Mouse (Mus musculus): ENCODE measurements around the gene Susd1. TPM values are rescaled to one million over a fixed set of nuclear protein-coding genes. Genes with fewer than 3 reads are reported as not detected.

Gene Susd1
- 8.4 and 11.4 TPM in 2 replicates for polyA plus RNA-seq (2015; fragmentation: Nextera tagmentation; extraction: Ambion mirVana)

- peak; percentile 79 for DNase-seq (ENCODE audit: low spot score)
These were observed at the start of gene Susd1 for GRCm38 (mm10) chr4:59437990-59438854. TSS of gene Susd1 (minus strand) at chr4:59438633.

DNA sequence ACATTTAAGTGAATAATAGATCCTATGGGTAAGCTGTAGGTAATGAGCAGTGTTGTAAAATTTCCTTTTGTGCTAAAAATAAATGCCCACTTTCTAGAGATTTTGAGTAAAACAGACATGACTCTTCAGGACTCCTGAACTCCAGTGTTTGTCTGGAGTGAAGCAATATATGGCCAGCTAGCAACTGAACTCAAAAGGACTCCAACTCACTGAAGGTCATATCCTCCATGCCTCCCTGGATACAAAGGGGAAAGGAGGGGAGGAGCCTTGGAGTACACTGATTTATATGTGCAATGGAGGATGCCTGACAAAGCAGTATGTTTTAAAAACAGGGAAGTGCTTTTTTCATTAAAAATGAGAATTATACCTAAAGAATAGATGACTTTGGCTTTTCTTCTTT, 32.9 kb upstream of the Susd1 start:
- no peak for DNase-seq (ENCODE audit: low spot score)

- no peak for DNase-seq (ENCODE audit: low spot score)
These were observed 27.0 kb upstream of the Susd1 start for GRCm38 (mm10) chr4:59465449-59465848.

- DNase-seq (ENCODE audit: low spot score), result peak; percentile 35
These were observed 26.2 kb upstream of the Susd1 start for GRCm38 (mm10) chr4:59464661-59465060.

DNA sequence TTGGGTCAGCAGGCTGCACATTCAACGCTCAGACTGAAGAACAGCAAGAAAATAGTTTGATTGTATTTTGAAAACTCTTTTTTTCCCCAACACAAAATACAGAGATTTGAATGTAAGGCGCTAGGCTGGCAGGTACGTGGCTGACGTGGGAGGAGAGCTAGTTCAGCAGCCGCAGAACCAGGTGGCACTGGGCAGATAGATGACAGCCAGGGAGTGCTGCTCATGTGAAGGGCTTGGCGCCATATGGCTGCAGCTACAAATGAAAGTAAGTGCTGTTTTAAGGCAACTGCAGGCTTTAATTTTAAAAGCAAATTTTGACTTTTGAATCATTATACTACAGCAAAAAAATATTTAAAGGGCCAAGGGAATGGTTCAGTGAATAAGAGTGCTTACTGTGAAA, 24.1 kb upstream of the Susd1 start:
- no peak for DNase-seq (ENCODE audit: low spot score)

DNA sequence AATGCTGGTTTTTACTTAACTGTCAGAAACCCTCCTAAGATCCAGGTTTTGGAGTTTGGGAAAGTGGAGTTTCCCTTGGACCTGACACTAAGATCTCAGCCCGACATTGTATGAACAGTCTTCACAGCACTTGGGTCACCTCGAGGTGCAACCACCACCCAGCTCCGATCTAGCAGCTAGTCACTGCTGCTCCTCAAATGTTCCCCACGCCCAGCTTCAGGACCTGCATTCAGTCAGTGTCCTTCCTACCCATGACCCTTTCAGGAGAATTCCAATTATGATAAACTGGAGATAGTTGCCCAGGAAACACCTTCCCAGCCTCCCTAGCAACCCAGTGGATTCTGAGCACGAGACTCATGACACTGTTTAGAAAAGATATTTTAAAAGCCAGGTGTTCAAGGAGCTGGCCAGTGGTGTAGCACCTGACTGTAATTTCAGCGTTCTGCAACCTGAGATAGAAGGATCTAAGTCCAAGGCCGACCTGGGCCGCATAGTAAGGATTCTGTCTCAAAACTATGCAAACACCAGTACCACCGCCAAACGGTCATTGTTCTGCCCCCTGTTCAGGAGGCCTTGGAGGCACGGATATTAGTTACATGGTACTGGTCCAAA, 22.8 kb upstream of the Susd1 start:
- no peak for DNase-seq (ENCODE audit: low spot score)

- no peak for DNase-seq (ENCODE audit: low spot score)
These were observed 21.0 kb upstream of the Susd1 start for GRCm38 (mm10) chr4:59459216-59459955.

GRCm38 (mm10) chr4:59457941-59458340, 19.5 kb upstream of the Susd1 start:
- no peak for DNase-seq (ENCODE audit: low spot score)

- no peak for DNase-seq (ENCODE audit: low spot score)
These were observed 18.7 kb upstream of the Susd1 start for GRCm38 (mm10) chr4:59457091-59457490.

- DNase-seq (ENCODE audit: low spot score), result no peak
These were observed 17.0 kb upstream of the Susd1 start for GRCm38 (mm10) chr4:59455465-59455864.

DNA sequence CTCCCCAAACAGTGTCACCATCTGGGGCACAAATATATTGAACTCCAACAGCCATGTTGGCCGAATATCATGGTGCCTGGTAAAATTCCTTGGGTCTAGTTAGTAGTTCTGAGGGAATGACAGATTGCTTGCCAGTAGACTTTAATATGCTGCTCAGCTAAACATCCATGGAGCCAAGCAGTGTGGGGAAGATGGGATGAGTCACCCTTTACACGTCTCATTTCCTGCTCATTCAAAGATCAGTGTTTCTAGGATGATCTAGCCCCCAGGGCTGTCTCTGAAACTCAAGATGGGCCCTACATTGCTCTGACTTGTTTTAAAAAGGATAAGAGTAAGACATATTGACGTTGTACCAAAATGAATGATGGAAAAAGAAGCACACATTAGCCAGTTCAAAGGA, 15.6 kb upstream of the Susd1 start:
- DNase-seq (ENCODE audit: low spot score), result no peak

DNA sequence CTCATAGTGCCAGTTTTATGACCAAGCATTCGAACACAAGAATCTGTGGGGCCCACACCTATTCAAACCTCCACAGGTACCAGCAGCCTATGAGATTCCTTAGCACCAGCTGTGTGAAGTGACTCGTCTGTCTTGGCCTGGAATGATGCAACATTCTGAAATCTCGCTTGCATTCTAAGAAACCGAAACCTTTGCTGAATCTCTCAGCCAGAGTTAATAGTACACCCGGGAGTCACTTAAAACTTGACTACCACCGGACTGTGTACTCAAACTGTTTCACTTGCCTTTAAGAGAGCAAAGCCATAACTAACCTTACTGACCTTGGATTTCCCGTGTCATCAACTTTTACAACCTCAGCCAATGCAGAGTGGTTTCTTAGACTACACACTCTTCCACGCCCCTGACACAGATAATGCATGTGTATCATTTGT, 14.1 kb upstream of the Susd1 start:
- no peak for DNase-seq (ENCODE audit: low spot score)

DNA sequence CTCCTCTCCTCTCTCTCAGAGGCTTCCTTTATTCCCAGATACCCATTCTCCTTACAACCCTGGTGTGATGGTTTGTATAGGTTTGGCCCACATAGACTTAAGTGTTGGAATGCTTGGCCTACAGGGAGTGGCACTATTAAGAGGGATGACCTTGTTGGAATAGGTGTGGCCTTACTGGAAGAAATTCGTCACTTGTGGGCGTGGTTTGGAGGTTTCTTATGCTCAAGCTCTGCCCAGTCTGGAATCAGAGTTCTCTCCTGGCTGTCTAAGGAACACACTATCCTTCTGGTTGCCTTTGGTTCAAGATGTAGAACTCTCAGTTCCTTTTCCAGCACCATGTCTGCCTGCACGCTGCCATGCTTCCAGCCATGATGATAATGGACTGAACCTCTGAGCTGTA, 12.5 kb upstream of the Susd1 start:
- DNase-seq (ENCODE audit: low spot score), result no peak

GRCm38 (mm10) chr4:59450234-59450854, 11.9 kb upstream of the Susd1 start:
- DNase-seq (ENCODE audit: low spot score), result peak; percentile 26

DNA sequence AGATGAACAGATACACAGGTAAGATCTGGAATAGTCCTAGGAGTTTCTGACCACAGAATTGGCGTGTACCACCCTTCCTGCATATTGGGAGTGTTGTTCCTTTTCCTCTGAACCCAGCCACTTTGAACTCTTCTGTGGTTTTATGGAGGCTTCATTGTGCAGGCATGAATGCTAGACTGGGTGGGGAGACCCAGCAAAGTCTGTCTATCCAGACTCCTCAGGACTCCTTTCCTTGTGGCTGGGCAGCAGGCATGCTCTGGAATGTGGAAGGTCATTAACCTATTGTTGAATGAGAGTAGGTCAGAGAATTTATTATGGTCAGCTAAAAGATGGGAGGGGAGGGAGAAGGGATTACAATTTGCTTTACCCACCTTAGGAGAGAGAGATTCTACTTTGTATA, 8.9 kb upstream of the Susd1 start:
- DNase-seq (ENCODE audit: low spot score), result no peak

DNA sequence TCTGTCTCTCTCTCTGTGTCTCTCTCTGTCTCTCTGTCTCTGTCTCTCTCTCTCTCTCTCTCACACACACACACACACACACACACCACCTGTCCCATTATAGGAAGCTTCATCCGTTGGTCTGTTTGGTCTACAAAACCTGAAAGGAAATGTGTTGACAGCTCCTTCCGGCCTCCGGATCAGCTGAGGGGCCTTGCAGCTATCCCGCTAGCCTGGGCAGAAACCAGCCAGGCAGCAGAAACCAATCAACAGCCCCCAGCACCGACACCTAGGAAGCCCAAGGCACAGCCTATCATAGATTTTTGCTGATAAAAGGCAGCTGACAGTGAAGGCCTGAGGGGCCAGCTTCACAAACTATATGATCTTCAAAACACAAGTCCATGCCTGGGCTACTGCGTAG, 7.1 kb upstream of the Susd1 start:
- DNase-seq (ENCODE audit: low spot score), result peak; percentile 62

GRCm38 (mm10) chr4:59444994-59445393, 6.6 kb upstream of the Susd1 start:
- DNase-seq (ENCODE audit: low spot score), result peak; percentile 48

- DNase-seq (ENCODE audit: low spot score), result peak; percentile 81
These were observed 5.7 kb upstream of the Susd1 start for GRCm38 (mm10) chr4:59444085-59444484.

DNA sequence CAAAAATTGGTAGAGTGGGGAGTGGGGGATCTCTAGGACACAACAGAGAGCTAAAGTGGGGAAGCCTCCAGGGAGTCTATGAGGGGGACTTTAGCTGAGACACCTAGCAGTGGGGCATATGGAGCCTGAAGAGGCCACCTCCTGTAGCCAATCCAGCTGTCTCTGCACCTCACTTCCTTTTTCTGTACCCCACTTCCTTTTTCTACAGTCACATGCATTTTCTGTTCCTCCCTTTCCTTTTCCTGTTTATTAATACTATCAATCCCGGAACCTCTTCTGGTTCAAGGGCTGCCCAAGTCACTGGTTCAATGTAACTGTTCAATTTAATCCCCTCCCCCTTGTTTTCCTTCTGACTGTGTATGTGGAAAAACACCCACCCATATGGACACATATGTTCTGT, 2.8 kb upstream of the Susd1 start:
- peak; percentile 36 for DNase-seq (ENCODE audit: low spot score)

DNA sequence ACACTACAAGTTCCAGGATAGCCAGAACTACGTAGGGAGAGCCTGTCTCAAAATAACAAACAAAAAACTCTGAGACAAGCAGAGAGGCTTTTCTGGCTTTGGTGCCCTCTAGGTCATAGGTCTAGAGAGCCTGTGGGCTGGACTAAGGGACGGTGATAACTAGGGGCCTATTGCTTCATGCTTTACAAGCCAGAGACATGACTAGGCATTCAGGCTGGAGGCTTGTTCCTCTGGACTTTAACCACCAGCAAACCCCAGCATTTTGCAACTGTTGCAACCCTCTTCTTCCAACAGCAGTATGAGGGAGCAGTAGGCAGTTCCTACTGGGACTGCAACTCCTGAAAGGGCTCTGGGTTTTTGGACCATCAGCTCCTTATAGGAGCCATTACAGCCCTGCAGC, 1.5 kb upstream of the Susd1 start:
- no peak for DNase-seq (ENCODE audit: low spot score)

- no peak for DNase-seq (ENCODE audit: low spot score)
These were observed 608 bp upstream of the Susd1 start for GRCm38 (mm10) chr4:59439041-59439440.

DNA sequence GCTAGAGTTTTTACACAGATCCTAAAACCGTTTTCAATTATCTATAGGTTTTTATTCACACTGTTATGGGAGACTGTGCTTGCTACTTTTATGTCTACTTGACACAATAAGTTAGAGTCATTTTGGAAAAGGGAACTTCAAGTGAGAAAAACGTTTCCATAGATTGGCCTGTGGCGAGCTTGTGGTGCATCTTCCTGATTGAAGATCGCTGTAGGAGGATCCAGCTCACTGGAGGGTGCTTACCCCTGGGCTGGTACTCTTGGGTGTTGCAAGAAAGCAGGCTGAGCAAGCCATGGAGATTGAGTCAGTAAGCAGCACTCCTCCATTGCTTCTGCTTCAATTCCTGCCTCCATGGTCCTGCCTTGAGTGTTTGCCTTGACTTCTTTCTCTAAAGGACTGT, 2.5 kb downstream of the Susd1 start:
- DNase-seq (ENCODE audit: low spot score), result no peak
